Mouse (Mus musculus) ES-E14 (cell line): ENCODE data around the gene Cfap299. TPM values are rescaled to one million over a fixed set of nuclear protein-coding genes. Genes with fewer than 3 reads are reported as not detected.

ENCODE experiments used
- DNase-seq: peaks from one replicate; pipeline ENCODE4 v3.0.0-alpha.2; 2013; ENCODE audit warnings: low read depth, low spot score
- H3K27ac ChIP-seq: 2 replicates; pipeline ENCODE4 v1.5.1; 2012; ENCODE audit warnings: low read depth, mild to moderate bottlenecking, low read length, moderate library complexity, mixed read lengths; ENCODE audit not compliant: poor library complexity, insufficient read depth, severe bottlenecking
- H3K36me3 ChIP-seq: 2 replicates; pipeline ENCODE4 v1.6.1; 2012; ENCODE audit warnings: mild to moderate bottlenecking, low read length, moderate library complexity, mixed read lengths; ENCODE audit not compliant: control insufficient read depth, poor library complexity, insufficient read depth, severe bottlenecking
- H3K4me1 ChIP-seq, 2 experiments: fragments of 150-350 bp in 1 of 2; sonication (generic) in 1 of 2; 2 replicates each; pipeline ENCODE4 v1.6.1; 2012; ENCODE audit warnings: low read length in 2 of 2, mild to moderate bottlenecking in 1 of 2, mixed read lengths in 1 of 2; ENCODE audit not compliant: control insufficient read depth in 2 of 2, insufficient read depth in 2 of 2, poor library complexity in 1 of 2
- H3K4me3 ChIP-seq, 2 experiments: fragments of 150-350 bp in 1 of 2; sonication (generic) in 1 of 2; 2 replicates each; pipeline ENCODE4 v1.5.1; 2012; ENCODE audit warnings: low read length in 2 of 2, low read depth in 1 of 2, mild to moderate bottlenecking in 1 of 2, mixed read lengths in 1 of 2; ENCODE audit not compliant: insufficient read depth in 1 of 2, poor library complexity in 1 of 2, severe bottlenecking in 1 of 2
- H3K9ac ChIP-seq: 2 replicates; pipeline ENCODE4 v1.6.1; 2012; ENCODE audit warnings: low read depth, mild to moderate bottlenecking, low read length, mixed read lengths; ENCODE audit not compliant: poor library complexity, insufficient read depth, severe bottlenecking
- H3K9me3 ChIP-seq: fragments of 150-350 bp; sonication (generic); 2 replicates; pipeline ENCODE4 v1.6.1; 2012; ENCODE audit warnings: low read depth, mild to moderate bottlenecking, low read length; ENCODE audit not compliant: control insufficient read depth, insufficient read depth
- CHD2 ChIP-seq: IDR thresholded peaks from 2 replicates; pipeline ENCODE4 v1.6.1; 2014; ENCODE audit warnings: mild to moderate bottlenecking, low read depth, low read length, inconsistent platforms
- HCFC1 ChIP-seq: IDR thresholded peaks from 2 replicates; pipeline ENCODE4 v1.6.1; 2012; ENCODE audit warnings: low read length, inconsistent platforms, borderline replicate concordance; ENCODE audit not compliant: insufficient read depth
- MAFK ChIP-seq: IDR thresholded peaks from 2 replicates; pipeline ENCODE4 v1.6.1; 2014; ENCODE audit warnings: mild to moderate bottlenecking, low read depth, low read length, inconsistent platforms; ENCODE audit not compliant: insufficient read depth
- ZC3H11A ChIP-seq: IDR thresholded peaks from 2 replicates; pipeline ENCODE4 v1.6.1; 2012; ENCODE audit warnings: low read depth, mild to moderate bottlenecking, inconsistent platforms, low read length, borderline replicate concordance
- ZNF384 ChIP-seq: IDR thresholded peaks from 2 replicates; pipeline ENCODE4 v1.6.1; 2012; ENCODE audit warnings: low read depth, low read length, inconsistent platforms
- in situ Hi-C, 2 experiments: fragments of 600-800 bp; cut with MboI; formaldehyde crosslinking; loops; one replicate each; pipeline ENCODE4 v1.15.1; 2025; ENCODE audit warnings: low sequenced_read_pairs in 2 of 2, inconsistent platforms in 1 of 2; ENCODE audit not compliant: unreplicated experiment in 2 of 2
- total RNA-seq: library from RNA; depleted of rRNA; stranded (reverse); fragments of 300-350 nt; gene quantifications from 2 replicates; pipeline ENCODE4 v1.2.3, GENCODE M21; 2012

Gene Cfap299
- total RNA-seq, 1 experiment: not detected

GRCm38 (mm10) chr5:98483507-98483906 lies 154.4 kb downstream of the Cfap299 start:
- H3K4me1 ChIP-seq: no peaks in the 10 kb centered on the region
- no peak overlapping the region for H3K27ac ChIP-seq
- H3K9me3 ChIP-seq: no peaks in the 10 kb centered on the region
- H3K9ac ChIP-seq: no peak overlapping the region
- no peak for DNase-seq
- TF ChIP-seq CHD2: no peak
- no peak for TF ChIP-seq MAFK
- no peak for TF ChIP-seq ZNF384
- TF ChIP-seq ZC3H11A: no peak
- TF ChIP-seq HCFC1: no peak
- in situ Hi-C loops: no loop called here
- H3K36me3 ChIP-seq: no peaks in the 10 kb centered on the region
- H3K4me3 ChIP-seq: no peak overlapping the region

DNA sequence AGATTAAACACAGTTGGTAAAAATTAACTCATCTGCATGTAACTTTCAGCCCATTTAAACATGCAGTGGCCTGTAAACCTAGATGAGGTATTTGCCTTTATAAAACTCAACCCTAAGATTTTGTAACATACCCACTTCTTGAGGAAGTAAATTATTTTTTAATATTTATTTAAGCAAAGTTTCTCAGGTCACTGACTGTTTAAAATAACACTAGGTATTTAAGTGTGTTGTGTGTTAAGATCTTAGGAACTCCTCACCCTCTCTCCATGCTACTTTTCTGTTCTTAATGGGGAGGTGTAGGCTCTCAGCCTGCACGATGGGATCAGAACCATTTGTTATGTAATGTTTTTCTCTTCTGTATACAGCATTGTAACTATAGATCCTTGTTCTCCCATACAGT lies 156.1 kb downstream of the Cfap299 start:
- H3K27ac ChIP-seq: no peak overlapping the region
- DNase-seq: no peak
- H3K9ac ChIP-seq: no peak overlapping the region
- H3K9me3 ChIP-seq: no peaks in the 10 kb centered on the region
- no peaks in the 10 kb centered on the region for H3K4me1 ChIP-seq
- TF ChIP-seq HCFC1: no peak
- no peaks in the 10 kb centered on the region for H3K36me3 ChIP-seq
- H3K4me3 ChIP-seq: no peak overlapping the region
- in situ Hi-C loops: no loop called here

- Histone ChIP-seq H3K27ac (no peak overlapping the region), H3K36me3 (no peaks in the 10 kb centered on the region), H3K4me3 (no peak overlapping the region), H3K9me3 (no peaks in the 10 kb centered on the region), H3K9ac (no peak overlapping the region), H3K4me1 (no peaks in the 10 kb centered on the region)
- in situ Hi-C loops: no loop called here
- no peak for DNase-seq
- TF ChIP-seq HCFC1: no peak
- TF ChIP-seq ZC3H11A: no peak
- TF ChIP-seq ZNF384: no peak
- no peak for TF ChIP-seq MAFK
- TF ChIP-seq CHD2: no peak
These were observed 169.2 kb downstream of the Cfap299 start for GRCm38 (mm10) chr5:98498317-98498716.

- Histone ChIP-seq H3K4me3 (no peak overlapping the region), H3K4me1 (no peaks in the 10 kb centered on the region), H3K27ac (no peak overlapping the region), H3K36me3 (no peaks in the 10 kb centered on the region), H3K9me3 (no peaks in the 10 kb centered on the region), H3K9ac (no peak overlapping the region)
- in situ Hi-C loops: no loop called here
- no peak for TF ChIP-seq ZC3H11A
- no peak for TF ChIP-seq MAFK
- no peak for TF ChIP-seq HCFC1
- no peak for TF ChIP-seq CHD2
- TF ChIP-seq ZNF384: no peak
- DNase-seq: no peak
These were observed 187.1 kb downstream of the Cfap299 start for GRCm38 (mm10) chr5:98516214-98516613.

DNA sequence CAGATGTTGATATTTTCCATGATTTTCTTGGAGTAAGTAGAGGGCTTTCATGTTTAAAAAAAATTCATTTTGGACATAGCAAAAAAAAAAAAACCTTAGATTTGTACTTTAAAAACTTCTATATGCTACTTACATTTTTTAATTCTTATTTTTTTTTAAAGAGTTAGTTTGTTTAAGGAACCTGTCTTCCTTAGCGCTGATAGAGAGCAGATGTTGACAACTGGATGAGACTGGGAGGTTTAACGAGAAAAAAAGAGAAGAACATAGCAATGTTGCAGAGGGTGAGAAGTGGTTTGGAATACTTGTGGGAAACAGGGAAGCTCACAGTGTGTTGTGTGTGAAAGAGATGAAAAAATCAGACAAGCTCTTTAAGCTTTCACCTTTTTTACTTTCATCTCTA lies 191.0 kb downstream of the Cfap299 start:
- H3K4me3 ChIP-seq: no peak overlapping the region
- no peaks in the 10 kb centered on the region for H3K36me3 ChIP-seq
- H3K4me1 ChIP-seq: no peaks in the 10 kb centered on the region
- DNase-seq: no peak
- H3K9me3 ChIP-seq: no peaks in the 10 kb centered on the region
- no peak for TF ChIP-seq ZNF384
- TF ChIP-seq ZC3H11A: no peak
- no peak for TF ChIP-seq MAFK
- no peak for TF ChIP-seq HCFC1
- no peak for TF ChIP-seq CHD2
- H3K27ac ChIP-seq: no peak overlapping the region
- in situ Hi-C loops: no loop called here
- no peak overlapping the region for H3K9ac ChIP-seq
